Mouse (Mus musculus) myocyte (in vitro differentiated cells): ENCODE data around the gene Dhrs7c.

Source experiments
- CEBPB ChIP-seq: IDR thresholded peaks from 2 replicates; pipeline ENCODE4 v1.6.1; 2011; ENCODE audit warnings: mild to moderate bottlenecking, moderate library complexity; ENCODE audit not compliant: poor library complexity, insufficient read depth, severe bottlenecking
- E2F4 ChIP-seq: IDR thresholded peaks from one replicate; pipeline ENCODE4 v1.6.1; 2011; ENCODE audit warnings: mild to moderate bottlenecking, control low read depth, moderate library complexity; ENCODE audit not compliant: insufficient read depth
- MAX ChIP-seq: IDR thresholded peaks from one replicate; pipeline ENCODE4 v1.6.1; 2011; ENCODE audit warnings: low read depth, mild to moderate bottlenecking, control low read depth
- MYOD1 ChIP-seq, 3 experiments: IDR thresholded peaks; one replicate each; pipeline ENCODE4 v1.6.1; 2011; ENCODE audit warnings: control low read depth in 2 of 3, low read depth in 2 of 3, mild to moderate bottlenecking in 2 of 3, moderate library complexity in 1 of 3; ENCODE audit not compliant: insufficient read length in 2 of 3, control insufficient read depth in 1 of 3
- MYOG ChIP-seq, 3 experiments: IDR thresholded peaks; one replicate each; pipeline ENCODE4 v1.6.1; 2011; ENCODE audit warnings: control low read depth in 2 of 3, low read depth in 2 of 3, mild to moderate bottlenecking in 2 of 3; ENCODE audit not compliant: insufficient read length in 2 of 3, control insufficient read depth in 1 of 3, insufficient read depth in 1 of 3
- POLR2A ChIP-seq: IDR thresholded peaks from one replicate; pipeline ENCODE4 v1.6.1; 2011; ENCODE audit warnings: low read depth, mild to moderate bottlenecking, control low read depth, moderate library complexity; ENCODE audit not compliant: insufficient read length
- POLR2AphosphoS2 ChIP-seq: IDR thresholded peaks from one replicate; pipeline ENCODE4 v1.6.1; 2011; ENCODE audit warnings: low read depth, control low read depth; ENCODE audit not compliant: insufficient read length
- SRF ChIP-seq: IDR thresholded peaks from one replicate; pipeline ENCODE4 v1.6.1; 2011; ENCODE audit warnings: low read depth; ENCODE audit not compliant: control insufficient read depth, insufficient read length
- TCF12 ChIP-seq: IDR thresholded peaks from one replicate; pipeline ENCODE4 v1.6.1; 2011; ENCODE audit warnings: mild to moderate bottlenecking, control low read depth; ENCODE audit not compliant: poor library complexity, insufficient read depth, severe bottlenecking
- TCF3 ChIP-seq: IDR thresholded peaks from one replicate; pipeline ENCODE4 v1.6.1; 2011; ENCODE audit warnings: low read depth, control low read depth; ENCODE audit not compliant: insufficient read length
- USF1 ChIP-seq: IDR thresholded peaks from one replicate; pipeline ENCODE4 v1.6.1; 2011; ENCODE audit warnings: low read depth, mild to moderate bottlenecking, control low read depth, moderate library complexity

- TF ChIP-seq POLR2A: no peak
- TF ChIP-seq TCF12: no peak
- TF ChIP-seq MYOG (IDR thresholded peaks at IDR 0.05; ENCODE audit: control insufficient read depth in 1 of 3, insufficient read depth in 1 of 3, insufficient read length in 2 of 3, low read depth in 2 of 3): peak in 1 of 3 experiments; percentile 20
- no peak for TF ChIP-seq CEBPB
- TF ChIP-seq USF1: no peak
- TF ChIP-seq MAX: no peak
- TF ChIP-seq MYOD1 (IDR thresholded peaks at IDR 0.05; ENCODE audit: control insufficient read depth in 1 of 3, insufficient read length in 2 of 3, low read depth in 2 of 3): no peak
- no peak for TF ChIP-seq POLR2AphosphoS2
- TF ChIP-seq TCF3: no peak
- TF ChIP-seq E2F4: no peak
- no peak for TF ChIP-seq SRF
Observed at GRCm38 (mm10) chr11:67790182-67790581, 7.8 kb upstream of the Dhrs7c start.
